Mouse (Mus musculus): ENCODE results near the gene Mtus2.

DNA sequence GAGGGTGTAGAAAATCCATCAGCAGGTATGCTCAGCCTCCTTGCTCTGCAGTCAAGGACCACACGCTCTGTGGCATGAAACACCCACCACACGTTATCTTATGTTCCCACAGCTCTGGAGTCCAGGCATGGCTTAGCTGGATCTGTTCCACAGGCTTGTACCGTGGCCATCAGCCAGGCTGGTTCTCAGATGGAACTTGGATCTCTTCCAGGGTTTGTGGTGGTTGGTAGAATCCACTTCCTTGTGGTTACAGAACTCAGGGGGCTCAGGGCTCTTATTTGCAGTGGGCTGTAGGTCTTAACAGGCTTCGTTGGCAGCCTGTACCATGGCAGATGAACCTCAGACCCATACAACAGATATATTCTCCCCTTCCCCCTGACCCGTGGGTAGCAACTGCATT, 17.9 kb upstream of the Mtus2 start:
- TF ChIP-seq POLR2A (IDR thresholded peaks at IDR 0.05; ENCODE audit: borderline replicate concordance, control insufficient read depth, low read depth, low read length) (no peak), CTCF (IDR thresholded peaks at IDR 0.05; ENCODE audit: control insufficient read depth, insufficient read depth, low read length) (no peak)
